Mouse (Mus musculus) spleen, adult 2 months (tissue): ENCODE results near the gene Tas2r131. TPM values are rescaled to one million over a fixed set of nuclear protein-coding genes. Genes with fewer than 3 reads are reported as not detected.
"Not testable (repeated sequence)": the region's sequence is repeated elsewhere in the genome, so short reads cannot be mapped to it uniquely, and the experiment has no call there.

Experiments used
- DNase-seq, 2 experiments: peaks; one replicate each; pipeline versions ENCODE4 v3.0.0 to v3.0.0-alpha.2; 2012 to 2021; ENCODE audit warnings: low spot score in 2 of 2, low read depth in 1 of 2
- H3K27ac ChIP-seq: fragments of 200-500 bp; 2 replicates; pipeline ENCODE4 v1.5.1; 2012; ENCODE audit warnings: low read length, inconsistent platforms; ENCODE audit not compliant: insufficient read depth
- H3K27me3 ChIP-seq: fragments of 200-500 bp; 2 replicates; pipeline ENCODE4 v1.6.1; 2012; ENCODE audit warnings: mild to moderate bottlenecking, moderate library complexity, low read length, inconsistent platforms; ENCODE audit not compliant: control insufficient read depth, insufficient read depth
- H3K36me3 ChIP-seq: fragments of 200-500 bp; 2 replicates; pipeline ENCODE4 v1.6.1; 2012; ENCODE audit warnings: mild to moderate bottlenecking, low read length, inconsistent platforms; ENCODE audit not compliant: control insufficient read depth, insufficient read depth
- H3K4me1 ChIP-seq: fragments of 200-500 bp; 2 replicates; pipeline ENCODE4 v1.6.1; 2011; ENCODE audit warnings: inconsistent platforms; ENCODE audit not compliant: control insufficient read depth, insufficient read depth, insufficient read length
- H3K4me3 ChIP-seq: fragments of 200-500 bp; 2 replicates; pipeline ENCODE4 v1.5.1; 2011; ENCODE audit warnings: mild to moderate bottlenecking, inconsistent platforms; ENCODE audit not compliant: insufficient read depth, insufficient read length; ENCODE audit errors: extremely low read depth
- CTCF ChIP-seq: fragments of 200-500 bp; IDR thresholded peaks from 2 replicates; pipeline ENCODE4 v1.5.1; 2011; ENCODE audit warnings: mild to moderate bottlenecking, inconsistent platforms; ENCODE audit not compliant: insufficient read depth, insufficient read length, insufficient replicate concordance; ENCODE audit errors: extremely low read depth
- POLR2A ChIP-seq: fragments of 200-500 bp; IDR thresholded peaks from 2 replicates; pipeline ENCODE4 v1.6.1; 2011; ENCODE audit warnings: low read depth, low read length, inconsistent platforms
- WGBS: fragments of 180-500 bp; shearing (Covaris S2); methylation state at CpG from one replicate; pipeline ENCODE4 v1.1.7; 2018; 5-methylcytosine and 5-hydroxymethylcytosine counted together
- polyA plus RNA-seq: library from polyadenylated mRNA; depleted of rRNA; stranded (reverse); fragments of >200 nt; gene quantifications from 2 replicates; pipeline ENCODE4 v1.2.3, GENCODE M21; 2012; rRNA removed

Gene Tas2r131
- polyA plus RNA-seq, result not detected in 2 replicates

DNA sequence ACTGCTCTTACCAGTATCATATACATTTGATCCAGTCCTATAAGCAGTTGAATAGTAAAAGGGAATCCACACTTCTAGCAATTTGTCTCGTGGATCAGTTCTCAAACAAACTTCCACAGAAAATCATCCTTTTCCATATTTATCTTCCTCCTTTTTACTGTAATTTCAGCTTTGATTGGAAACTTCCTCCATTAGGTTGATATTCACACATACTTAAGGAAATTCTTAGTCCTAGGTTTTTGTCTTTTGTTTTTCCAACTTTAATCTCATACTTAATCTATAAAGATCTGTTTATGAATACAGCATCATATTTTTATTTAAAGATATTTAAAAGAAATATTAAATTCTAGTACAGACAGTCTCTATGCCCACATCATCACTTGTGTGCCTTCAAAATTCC lies at the start of gene Tas2r131:
Gene Tas2r131 (minus strand): TSS at position 101 of the 400 bp plus-strand sequence.
- TF ChIP-seq POLR2A, result no peak
- no peak for DNase-seq
- Histone ChIP-seq H3K27ac (no peak within 1 kb of the TSS), H3K27me3 (no peaks in the 10 kb centered on the region), H3K36me3 (no peaks in the 10 kb centered on the region), H3K4me3 (no peak within 1 kb of the TSS), H3K4me1 (no peaks in the 10 kb centered on the region)
- WGBS, result 66% methylated on average over 1 of the region's 1 CpGs

GRCm38 (mm10) chr6:132980865-132981264 lies 23.1 kb upstream of the Tas2r131 start, which contains the start of gene Tas2r109:
Tas2r109 (minus strand) TSS chr6:132980965.
- DNase-seq, result no peak
- no peak for TF ChIP-seq POLR2A
- TF ChIP-seq CTCF, result no peak
- H3K4me1 ChIP-seq, result no peaks in the 10 kb centered on the region
- H3K4me3 ChIP-seq, result no peak within 1 kb of the TSS
- H3K27ac ChIP-seq, result no peak within 1 kb of the TSS
- WGBS, result 69% methylated on average over 2 of the region's 2 CpGs
- no peaks in the 10 kb centered on the region for H3K27me3 ChIP-seq
- H3K36me3 ChIP-seq, result no peaks in the 10 kb centered on the region

GRCm38 (mm10) chr6:132950802-132951201 lies 6.9 kb downstream of the Tas2r131 start, which contains the start of gene Tas2r129:
Tas2r129 (plus strand) TSS chr6:132951102.
- DNase-seq, result no peak
- 72% methylated on average over 2 of the region's 2 CpGs for whole genome bisulfite sequencing
- Histone ChIP-seq H3K4me3 (no peak within 1 kb of the TSS), H3K27ac (no peak within 1 kb of the TSS), H3K36me3 (no peaks in the 10 kb centered on the region), H3K27me3 (no peaks in the 10 kb centered on the region), H3K4me1 (no peaks in the 10 kb centered on the region)
- TF ChIP-seq CTCF (no peak), POLR2A (no peak)

DNA sequence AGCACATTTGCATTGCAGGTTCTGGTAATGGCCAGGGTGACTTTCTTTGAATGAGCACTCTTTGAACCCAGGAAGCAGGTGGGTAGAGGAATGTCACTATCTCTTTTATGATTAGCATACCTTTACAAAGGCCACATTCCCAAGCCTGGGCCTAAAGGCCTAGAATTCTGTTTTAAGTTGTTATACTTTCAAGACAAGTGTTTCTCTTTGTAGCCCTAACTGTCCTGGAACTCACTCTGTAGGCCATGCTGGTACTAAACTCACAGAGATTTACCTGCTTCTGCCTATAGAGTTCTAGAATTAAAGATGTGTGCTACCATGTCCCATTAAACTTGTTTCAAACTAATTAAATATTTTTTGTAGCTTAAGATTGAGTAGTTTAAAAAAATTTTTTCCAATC lies 16.3 kb downstream of the Tas2r131 start:
- H3K4me1 ChIP-seq, H3K27ac ChIP-seq, H3K4me3 ChIP-seq, H3K36me3 ChIP-seq, H3K27me3 ChIP-seq, DNase-seq: not testable (repeated sequence)

- Histone ChIP-seq H3K36me3 (no peaks in the 10 kb centered on the region), H3K27me3 (no peaks in the 10 kb centered on the region), H3K27ac (no peak within 1 kb of the TSS), H3K4me1 (no peaks in the 10 kb centered on the region), H3K4me3 (no peak within 1 kb of the TSS)
- 81% methylated on average over 3 of the region's 3 CpGs for WGBS
- TF ChIP-seq POLR2A, result no peak
- TF ChIP-seq CTCF, result no peak
- DNase-seq, result no peak
Measured at GRCm38 (mm10) chr6:132909351-132909750, 48.4 kb downstream of the Tas2r131 start, which contains the start of gene Tas2r125. Tas2r125 (plus strand) TSS chr6:132909651.

Other genes starting within 250 kb of the Tas2r131 start
- not detected in 2 replicates for gene Tas2r122, start 246.0 kb downstream of the Tas2r131 start, polyA plus RNA-seq
- gene Tas2r115, start 219.9 kb downstream of the Tas2r131 start, polyA plus RNA-seq, result not detected in 2 replicates
- not detected in 2 replicates for gene Tas2r124, start 203.2 kb downstream of the Tas2r131 start, polyA plus RNA-seq
- not detected in 2 replicates for gene Tas2r102, start 195.8 kb downstream of the Tas2r131 start, polyA plus RNA-seq
- gene Tas2r136, start 179.8 kb downstream of the Tas2r131 start, polyA plus RNA-seq, result not detected in 2 replicates
- gene Tas2r117, start 155.1 kb downstream of the Tas2r131 start, polyA plus RNA-seq, result not detected in 2 replicates
- not detected in 2 replicates for gene Tas2r123, start 110.8 kb downstream of the Tas2r131 start, polyA plus RNA-seq
- gene Tas2r116, start 102.5 kb downstream of the Tas2r131 start, polyA plus RNA-seq, result not detected in 2 replicates
- gene Tas2r110, start 89.9 kb downstream of the Tas2r131 start, polyA plus RNA-seq, result not detected in 2 replicates
- not detected in 2 replicates for gene Tas2r113, start 64.9 kb downstream of the Tas2r131 start, polyA plus RNA-seq
- not detected in 2 replicates for gene Tas2r125, start 48.3 kb downstream of the Tas2r131 start, polyA plus RNA-seq
- not detected in 2 replicates for gene Tas2r129, start 6.8 kb downstream of the Tas2r131 start, polyA plus RNA-seq
- not detected in 2 replicates for gene Tas2r109, start 23.0 kb upstream of the Tas2r131 start, polyA plus RNA-seq
- gene Tas2r103, start 79.2 kb upstream of the Tas2r131 start, polyA plus RNA-seq, result not detected in 2 replicates
- gene Tas2r140, start 97.9 kb upstream of the Tas2r131 start, polyA plus RNA-seq, result not detected in 2 replicates
- gene Smim10l1, start 147.0 kb upstream of the Tas2r131 start, polyA plus RNA-seq, result 36.2 and 62.1 TPM in 2 replicates